In genomic region chr4:82154021-82154555, GRCm38 (mm10) we compare ENCODE assay signal across 6 mouse cellular contexts.
"Had no signal": no experiment of that assay in that cellular context is flagged by ENCODE, and none has a peak within 500 bp of the region (broad histone marks: within the 10 kb centered on the region; RNA-seq: fewer than 3 reads in every experiment).

No protein-coding gene starts in this region.

- DNase-seq: kidney, adult 2 months; kidney, postnatal 14 days; left cerebral cortex, postnatal 4 days; lung, embryonic 14.5 days; lung, postnatal 14 days; thymus, postnatal 14 days had no signal
